ENCODE assay signal across 8 mouse cellular contexts in the genomic region with DNA sequence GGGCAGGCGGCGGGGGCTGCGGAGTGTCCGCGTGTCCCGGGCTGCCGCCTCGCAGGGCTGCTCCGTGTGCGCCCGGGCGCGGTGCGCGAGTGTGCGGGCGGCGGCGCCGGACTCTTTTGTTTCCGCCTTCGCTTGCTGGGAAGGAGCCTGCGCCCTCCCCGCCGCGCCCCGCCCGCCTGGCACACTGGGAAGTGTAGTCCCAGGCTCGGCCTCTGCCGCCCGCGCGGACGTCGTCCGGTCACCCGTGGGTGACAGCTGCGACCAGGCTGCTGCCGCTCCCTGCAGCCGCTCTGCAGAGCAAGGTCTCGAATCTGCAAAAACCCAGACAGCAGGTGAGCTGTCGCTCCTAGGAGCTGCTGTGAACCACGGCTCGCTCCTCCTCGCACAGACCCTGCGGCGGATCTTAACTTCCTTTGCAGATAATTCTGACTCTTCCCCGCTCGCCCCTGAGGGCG. TPM values are rescaled to one million over a fixed set of nuclear protein-coding genes. Genes with fewer than 3 reads are reported as not detected.
DNase-seq lines count a peak whose midpoint lies in the region; TF ChIP-seq lines count a peak whose summit lies in the region.

A gene (minus strand): TSS at position 137 of the 455 bp plus-strand sequence.

- DNase-seq in MEL (ENCODE audit: low read depth, low spot score) = peak; percentile 83
- DNase-seq in cerebellum, adult 2 months = peak; percentile 93 to 95
- peak; percentile 79 to 94 for DNase-seq in frontal cortex, adult 2 months (ENCODE audit: extremely low spot score in 1 of 2, low spot score in 1 of 2)
- DNase-seq in hindbrain, embryonic 10.5 days (ENCODE audit: low spot score) = peak; percentile 88
- DNase-seq in layer of hippocampus, postnatal 14 days (ENCODE audit: low spot score in 2 of 2) = peak; percentile 87 to 89
- DNase-seq in lung, postnatal 10 days = peak; percentile 91
- DNase-seq in ovary, postnatal 14 days (ENCODE audit: low spot score) = peak; percentile 73
- DNase-seq in thymus, postnatal 10 days (ENCODE audit: low spot score in 2 of 2) = peak; percentile 75 to 81

- no peaks in the 10 kb centered on the region for H3K9me3 ChIP-seq in MEL (replicated peaks; ENCODE audit: insufficient read depth, low read length)
- no peaks in the 10 kb centered on the region for H3K9me3 ChIP-seq in hindbrain, embryonic 10.5 days

- H3K27me3 ChIP-seq in MEL (ENCODE audit: control insufficient read depth in 1 of 2, insufficient read depth in 2 of 2, low read length in 2 of 2) = no peaks in the 10 kb centered on the region
- H3K27me3 ChIP-seq in cerebellum, adult 2 months (ENCODE audit: control insufficient read depth, insufficient read depth, low read length) = no peaks in the 10 kb centered on the region
- peaks cover 7% of the 10 kb centered on the region for H3K27me3 ChIP-seq in hindbrain, embryonic 10.5 days (ENCODE audit: insufficient read depth, poor library complexity, severe bottlenecking)

- no peak for TF ChIP-seq EP300 in MEL (IDR thresholded peaks at IDR 0.05; ENCODE audit: low read depth in 1 of 2, low read length in 2 of 2)

- H3K27ac ChIP-seq in MEL (ENCODE audit: control insufficient read depth, low read depth, low read length) = peak within 1 kb of the TSS; percentile 50; the same call in 1 of the 2 replicates
- peak within 1 kb of the TSS; percentile 85 for H3K27ac ChIP-seq in cerebellum, adult 2 months (ENCODE audit: insufficient read depth, low read length)
- H3K27ac ChIP-seq in hindbrain, embryonic 10.5 days = peak within 1 kb of the TSS; percentile 98

- no peak for TF ChIP-seq CTCF in MEL (IDR thresholded peaks at IDR 0.05 in 2 of 3, conservative IDR thresholded peaks at IDR 0.05 in 1 of 3; ENCODE audit: control insufficient read depth in 1 of 3, insufficient read depth in 1 of 3, low read depth in 2 of 3, low read length in 3 of 3, poor library complexity in 1 of 3, severe bottlenecking in 1 of 3)
- TF ChIP-seq CTCF in cerebellum, adult 2 months (IDR thresholded peaks at IDR 0.05; ENCODE audit: borderline replicate concordance, insufficient read depth, low read depth, low read length) = peak; percentile 20; the same call in 1 of the 2 replicates

- peak in 1 of 2 experiments; percentile 63; a peak in 2 of 4 replicates for TF ChIP-seq POLR2A in MEL (IDR thresholded peaks at IDR 0.05; ENCODE audit: control insufficient read depth in 1 of 2, insufficient read depth in 1 of 2, low read depth in 1 of 2, low read length in 2 of 2, poor library complexity in 1 of 2)
- peak; percentile 74 for TF ChIP-seq POLR2A in cerebellum, adult 2 months (IDR thresholded peaks at IDR 0.05; ENCODE audit: borderline replicate concordance, insufficient read depth, low read length)

- peak within 1 kb of the TSS; percentile 87 for H3K9ac ChIP-seq in MEL (ENCODE audit: control insufficient read depth, low read depth, low read length, poor library complexity, severe bottlenecking)

- H3K4me1 ChIP-seq in MEL (ENCODE audit: control insufficient read depth in 1 of 2, insufficient read depth in 2 of 2, low read length in 2 of 2) = peaks cover 3 to 14% of the 10 kb centered on the region in 2 experiments; a peak in 3 of 4 replicates
- H3K4me1 ChIP-seq in cerebellum, adult 2 months (ENCODE audit: control insufficient read depth, insufficient read depth, low read length) = peaks cover 6% of the 10 kb centered on the region; the same call in 1 of the 2 replicates
- peaks cover 34% of the 10 kb centered on the region for H3K4me1 ChIP-seq in hindbrain, embryonic 10.5 days (replicated peaks)

- peaks cover 8% of the 10 kb centered on the region for H3K79me2 ChIP-seq in MEL (ENCODE audit: control insufficient read depth, insufficient read depth, low read length, poor library complexity)

- H3K4me3 ChIP-seq in MEL (ENCODE audit: control insufficient read depth in 1 of 2, insufficient read depth in 1 of 2, low read depth in 2 of 2, low read length in 2 of 2) = peak within 1 kb of the TSS; percentile 97 to 99
- H3K4me3 ChIP-seq in cerebellum, adult 2 months (replicated peaks; ENCODE audit: insufficient read depth, low read depth, low read length) = peak within 1 kb of the TSS; percentile 94
- peak within 1 kb of the TSS; percentile 96 for H3K4me3 ChIP-seq in hindbrain, embryonic 10.5 days

- H3K36me3 ChIP-seq in MEL (ENCODE audit: control insufficient read depth in 1 of 2, insufficient read depth in 2 of 2, low read length in 2 of 2) = no peaks in the 10 kb centered on the region
- H3K36me3 ChIP-seq in hindbrain, embryonic 10.5 days = peaks cover 7% of the 10 kb centered on the region; the same call in 1 of the 2 replicates

- TF ChIP-seq RAD21 in MEL (IDR thresholded peaks at IDR 0.05; ENCODE audit: low read depth, low read length) = no peak

- under 1% methylated on average over 49 of the region's 50 CpGs for WGBS in cerebellum, adult 2 months
- 0% methylated on average over 50 of the region's 50 CpGs for WGBS in hindbrain, embryonic 10.5 days

TF ChIP-seq in MEL, 35 proteins besides CTCF, POLR2A, EP300 and RAD21:
- TF ChIP-seq TCF12 (IDR thresholded peaks at IDR 0.05; ENCODE audit: low read depth, low read length) = 0 out of 2 replicates have a peak, but pooled peaks have one; percentile 8
- TF ChIP-seq HCFC1 (IDR thresholded peaks at IDR 0.05; ENCODE audit: low read depth, low read length) = peak; percentile 89
- no peak for TF ChIP-seq CHD2 (IDR thresholded peaks at IDR 0.05; ENCODE audit: low read length)
- peak; percentile 75 for TF ChIP-seq ELF1 (IDR thresholded peaks at IDR 0.05; ENCODE audit: low read depth, low read length)
- peak; percentile 87 for TF ChIP-seq MAZ (IDR thresholded peaks at IDR 0.05; ENCODE audit: low read depth, low read length)
- TF ChIP-seq TBP (IDR thresholded peaks at IDR 0.05; ENCODE audit: low read depth, low read length) = 0 out of 2 replicates have a peak, but pooled peaks have one; percentile 13
- TF ChIP-seq NELFE (IDR thresholded peaks at IDR 0.05; ENCODE audit: low read depth, low read length) = peak; percentile 53; the same call in 1 of the 2 replicates
- no peak for TF ChIP-seq MYC (IDR thresholded peaks at IDR 0.05; ENCODE audit: low read depth, low read length)
- TF ChIP-seq NRF1 (IDR thresholded peaks at IDR 0.05; ENCODE audit: insufficient read depth, low read depth, low read length, poor library complexity, severe bottlenecking) = peak; percentile 61
- no peak for TF ChIP-seq MAFK (IDR thresholded peaks at IDR 0.05; ENCODE audit: borderline replicate concordance, low read depth, low read length)
- TF ChIP-seq MXI1 (IDR thresholded peaks at IDR 0.05; ENCODE audit: low read depth, low read length) = no peak

RNA-seq across cellular contexts. Expression of the gene that starts here (rescaled TPM):
- total RNA-seq in MEL (2012; rRNA removed) = 2.4 and 2.9 TPM in 2 replicates
- 10 to 100 TPM in 1 of 2 experiments, not detected in 1; 16.5 TPM for polyA plus RNA-seq in MEL (2012; ENCODE audit: insufficient read depth in 1 of 2, insufficient read length in 2 of 2, low read depth in 1 of 2, low replicate concordance in 2 of 2, missing spikeins in 1 of 2)
- 123 and 127 TPM in 2 replicates for polyA plus RNA-seq in cerebellum, adult 2 months (2012; rRNA removed)
- polyA plus RNA-seq in frontal cortex, adult 2 months (2012; rRNA removed) = 96.7 and 106 TPM in 2 replicates
- 115 and 147 TPM in 2 replicates for polyA plus RNA-seq in hindbrain, embryonic 10.5 days (2016; fragmentation: Nextera tagmentation; extraction: Ambion mirVana)
- total RNA-seq in layer of hippocampus, postnatal 14 days (2021) = 10 to 100 TPM; 56.2 to 62.6 TPM

Comparison
In these comparisons a context has a peak if more than half of its experiments do, and no peak if none do; other contexts are left out.
1. Peak in every context shown above with its lines: DNase-seq, H3K4me3 ChIP-seq and H3K27ac ChIP-seq.
2. RNA of the gene that starts here (total RNA-seq): 56.2 to 62.6 TPM in layer of hippocampus, postnatal 14 days; 2.4 to 2.9 TPM in MEL; every median in the first group is over 10 times any median in the second.